ENCODE assay signal across 25 mouse cellular contexts in genomic region chr13:15618051-15618692, GRCm38 (mm10).
DNase-seq lines count a peak whose midpoint lies in the region; ATAC-seq and TF ChIP-seq lines count a peak whose summit lies in the region.
"Had no signal": no experiment of that assay in that cellular context is flagged by ENCODE, and none has a peak within 500 bp of the region (broad histone marks: within the 10 kb centered on the region; RNA-seq: fewer than 3 reads in every experiment).

No protein-coding gene starts in this region.

- no peak for TF ChIP-seq CTCF in forebrain, postnatal 0 days (IDR thresholded peaks at IDR 0.05; ENCODE audit: low read depth)

- 0 out of 2 replicates have a peak, but pooled peaks cover 3% of the 10 kb centered on the region for H3K27me3 ChIP-seq in forebrain, embryonic 12.5 days
- no peaks in the 10 kb centered on the region for H3K27me3 ChIP-seq in forebrain, postnatal 0 days (ENCODE audit: insufficient read depth, low read length)
- H3K27me3 ChIP-seq in midbrain, embryonic 10.5 days (ENCODE audit: low read depth, poor library complexity, severe bottlenecking), result peaks cover 88% of the 10 kb centered on the region
- H3K27me3 ChIP-seq in midbrain, embryonic 15.5 days (replicated peaks), result no peaks in the 10 kb centered on the region
- H3K27me3 ChIP-seq in forebrain, embryonic 13.5 days, result no peaks in the 10 kb centered on the region
- H3K27me3 ChIP-seq: embryonic facial prominence, embryonic 15.5 days; limb, embryonic 12.5 days; liver, embryonic 15.5 days; lung, embryonic 15.5 days; neural tube, embryonic 13.5 days had no signal

- no peak for ATAC-seq in forebrain, embryonic 12.5 days (ENCODE audit: low FRiP score)
- ATAC-seq in forebrain, postnatal 0 days, result no peak
- ATAC-seq in midbrain, embryonic 15.5 days (replicated peaks), result no peak
- ATAC-seq in forebrain, embryonic 13.5 days, result no peak
- ATAC-seq: CD4-positive, CD25-positive, alpha-beta regulatory T cell, adult 4 months had no signal

- peaks cover 67% of the 10 kb centered on the region for H3K4me1 ChIP-seq in forebrain, embryonic 12.5 days
- peaks cover 3% of the 10 kb centered on the region; the same call in 1 of the 2 replicates for H3K4me1 ChIP-seq in forebrain, postnatal 0 days (ENCODE audit: insufficient read depth)
- H3K4me1 ChIP-seq in midbrain, embryonic 10.5 days, result peaks cover 90% of the 10 kb centered on the region
- H3K4me1 ChIP-seq in midbrain, embryonic 15.5 days, result peaks cover 34% of the 10 kb centered on the region
- peaks cover 73% of the 10 kb centered on the region for H3K4me1 ChIP-seq in forebrain, embryonic 13.5 days
- H3K4me1 ChIP-seq: liver, embryonic 15.5 days had no signal

- H3K27ac ChIP-seq in forebrain, embryonic 12.5 days, result 0 out of 2 replicates have a peak overlapping the region, but pooled peaks have one; percentile 46
- no peak overlapping the region for H3K27ac ChIP-seq in forebrain, postnatal 0 days (ENCODE audit: low read depth, low read length)
- peak overlapping the region; percentile 53; the same call in 1 of the 2 replicates for H3K27ac ChIP-seq in midbrain, embryonic 10.5 days (replicated peaks)
- H3K27ac ChIP-seq in midbrain, embryonic 15.5 days, result no peak overlapping the region
- H3K27ac ChIP-seq in forebrain, embryonic 13.5 days, result no peak overlapping the region
- H3K27ac ChIP-seq: embryonic facial prominence, embryonic 15.5 days; heart, embryonic 13.5 days; hindbrain, embryonic 15.5 days; layer of hippocampus, adult 2 months; left cerebral cortex, adult 2 months; limb, embryonic 12.5 days; liver, embryonic 15.5 days; lung, embryonic 15.5 days; neural tube, embryonic 13.5 days had no signal

- no peak overlapping the region for H3K9ac ChIP-seq in forebrain, embryonic 12.5 days
- H3K9ac ChIP-seq in forebrain, postnatal 0 days, result no peak overlapping the region
- H3K9ac ChIP-seq in midbrain, embryonic 15.5 days, result no peak overlapping the region
- H3K9ac ChIP-seq in forebrain, embryonic 13.5 days, result no peak overlapping the region
- H3K9ac ChIP-seq: embryonic facial prominence, embryonic 15.5 days; heart, embryonic 13.5 days; hindbrain, embryonic 15.5 days; limb, embryonic 12.5 days; liver, embryonic 15.5 days; lung, embryonic 15.5 days; neural tube, embryonic 13.5 days had no signal

- no peaks in the 10 kb centered on the region for H3K36me3 ChIP-seq in forebrain, embryonic 12.5 days (replicated peaks)
- H3K36me3 ChIP-seq in forebrain, postnatal 0 days (ENCODE audit: insufficient read depth), result no peaks in the 10 kb centered on the region
- H3K36me3 ChIP-seq in midbrain, embryonic 10.5 days, result peaks cover 5% of the 10 kb centered on the region; the same call in 1 of the 2 replicates
- H3K36me3 ChIP-seq in midbrain, embryonic 15.5 days (replicated peaks), result no peaks in the 10 kb centered on the region
- H3K36me3 ChIP-seq in forebrain, embryonic 13.5 days (ENCODE audit: poor library complexity, severe bottlenecking), result no peaks in the 10 kb centered on the region
- H3K36me3 ChIP-seq: embryonic facial prominence, embryonic 15.5 days; heart, embryonic 13.5 days; hindbrain, embryonic 15.5 days; liver, embryonic 15.5 days; lung, embryonic 15.5 days; neural tube, embryonic 13.5 days had no signal

- no peak for DNase-seq in forebrain, postnatal 0 days
- DNase-seq in midbrain, embryonic 10.5 days (ENCODE audit: low spot score), result no peak
- no peak for DNase-seq in right cerebral cortex, postnatal 4 days
- DNase-seq in ovary, postnatal 10 days (ENCODE audit: low spot score), result no peak
- DNase-seq: adrenal gland, postnatal 25 days; cerebellum, adult 18-20 months; cerebellum, postnatal 10 days; gastrocnemius, postnatal 10 days; heart, postnatal 10 days; kidney, adult 8-10 months; kidney, postnatal 36 days; thymus, postnatal 4 days had no signal

- H3K4me3 ChIP-seq in forebrain, embryonic 12.5 days (replicated peaks), result no peak overlapping the region
- H3K4me3 ChIP-seq in forebrain, postnatal 0 days (ENCODE audit: low read depth, low read length), result no peak overlapping the region
- H3K4me3 ChIP-seq in midbrain, embryonic 10.5 days, result no peak overlapping the region
- H3K4me3 ChIP-seq in midbrain, embryonic 15.5 days, result no peak overlapping the region
- H3K4me3 ChIP-seq in forebrain, embryonic 13.5 days, result no peak overlapping the region
- H3K4me3 ChIP-seq: embryonic facial prominence, embryonic 15.5 days; heart, embryonic 13.5 days; hindbrain, embryonic 15.5 days; layer of hippocampus, adult 2 months; left cerebral cortex, adult 2 months; limb, embryonic 12.5 days; liver, embryonic 15.5 days; lung, embryonic 15.5 days; neural tube, embryonic 13.5 days had no signal

- 0 out of 2 replicates have a peak overlapping the region, but pooled peaks have one; percentile 10 for H3K4me2 ChIP-seq in forebrain, embryonic 12.5 days
- no peak overlapping the region for H3K4me2 ChIP-seq in forebrain, postnatal 0 days (ENCODE audit: low read depth)
- H3K4me2 ChIP-seq in midbrain, embryonic 15.5 days, result no peak overlapping the region
- H3K4me2 ChIP-seq in forebrain, embryonic 13.5 days, result peak overlapping the region; percentile 1; the same call in 1 of the 2 replicates
- H3K4me2 ChIP-seq: embryonic facial prominence, embryonic 15.5 days; heart, embryonic 13.5 days; hindbrain, embryonic 15.5 days; limb, embryonic 12.5 days; liver, embryonic 15.5 days; lung, embryonic 15.5 days; neural tube, embryonic 13.5 days had no signal

- 30% methylated on average over 5 of the region's 5 CpGs for WGBS in forebrain, embryonic 12.5 days
- 32% methylated on average over 5 of the region's 5 CpGs for WGBS in forebrain, postnatal 0 days
- 25% methylated on average over 5 of the region's 5 CpGs for WGBS in midbrain, embryonic 10.5 days
- 28% methylated on average over 5 of the region's 5 CpGs for WGBS in midbrain, embryonic 15.5 days
- 22% methylated on average over 5 of the region's 5 CpGs for WGBS in forebrain, embryonic 13.5 days

- H3K9me3 ChIP-seq in forebrain, embryonic 12.5 days, result no peaks in the 10 kb centered on the region
- no peaks in the 10 kb centered on the region for H3K9me3 ChIP-seq in forebrain, postnatal 0 days (ENCODE audit: low read length)
- no peaks in the 10 kb centered on the region for H3K9me3 ChIP-seq in midbrain, embryonic 10.5 days (replicated peaks)
- H3K9me3 ChIP-seq in midbrain, embryonic 15.5 days, result no peaks in the 10 kb centered on the region
- H3K9me3 ChIP-seq in forebrain, embryonic 13.5 days (replicated peaks), result no peaks in the 10 kb centered on the region
- H3K9me3 ChIP-seq: embryonic facial prominence, embryonic 15.5 days; heart, embryonic 13.5 days; hindbrain, embryonic 15.5 days; limb, embryonic 12.5 days; liver, embryonic 15.5 days; lung, embryonic 15.5 days; neural tube, embryonic 13.5 days had no signal

Comparison
In these comparisons a context has a peak if more than half of its experiments do, and no peak if none do; other contexts are left out.
1. H3K27ac ChIP-seq: peak in forebrain, embryonic 12.5 days (single experiment) and midbrain, embryonic 10.5 days (single experiment); none in forebrain, postnatal 0 days (single experiment), midbrain, embryonic 15.5 days (single experiment) and forebrain, embryonic 13.5 days (single experiment).
2. H3K4me2 ChIP-seq: peak in forebrain, embryonic 12.5 days (single experiment) and forebrain, embryonic 13.5 days (single experiment); none in forebrain, postnatal 0 days (single experiment) and midbrain, embryonic 15.5 days (single experiment).